Mouse (Mus musculus) limb, embryonic 15.5 days (tissue): Measurements from ENCODE around the gene Pde2a. TPM values are rescaled to one million over a fixed set of nuclear protein-coding genes. Genes with fewer than 3 reads are reported as not detected.

Experiments
- ATAC-seq: fragments of 200-750 bp; cut with Nextera tagmentation; 2 replicates; pipeline ENCODE4 v1.8.0; 2017; ENCODE audit warnings: low read depth, moderate TSS enrichment; ENCODE audit not compliant: insufficient number of reproducible peaks, low FRiP score, low TSS enrichment
- H3K27ac ChIP-seq: fragments of 300-500 bp; sonication (generic); 2 replicates; pipeline ENCODE4 v1.5.1; 2015; ENCODE audit warnings: moderate library complexity, mild to moderate bottlenecking, inconsistent platforms
- H3K27me3 ChIP-seq: fragments of 300-500 bp; sonication (generic); 2 replicates; pipeline ENCODE4 v1.6.1; 2015; ENCODE audit warnings: inconsistent platforms
- H3K36me3 ChIP-seq: fragments of 300-500 bp; sonication (generic); 2 replicates; pipeline ENCODE4 v1.6.1; 2015; ENCODE audit warnings: inconsistent platforms
- H3K4me1 ChIP-seq: fragments of 300-500 bp; sonication (generic); 2 replicates; pipeline ENCODE4 v1.6.1; 2015; ENCODE audit warnings: inconsistent platforms
- H3K4me2 ChIP-seq: fragments of 300-500 bp; sonication (generic); 2 replicates; pipeline ENCODE4 v1.6.1; 2015; ENCODE audit warnings: mild to moderate bottlenecking, inconsistent platforms
- H3K4me3 ChIP-seq: fragments of 300-500 bp; sonication (generic); 2 replicates; pipeline ENCODE4 v1.5.1; 2015; ENCODE audit warnings: mild to moderate bottlenecking, inconsistent platforms
- H3K9ac ChIP-seq: fragments of 300-500 bp; sonication (generic); 2 replicates; pipeline ENCODE4 v1.6.1; 2015; ENCODE audit warnings: inconsistent platforms
- H3K9me3 ChIP-seq: fragments of 300-500 bp; sonication (generic); 2 replicates; pipeline ENCODE4 v1.6.1; 2016; ENCODE audit warnings: inconsistent platforms
- WGBS: fragments of 180-500 bp; shearing (Covaris S2); methylation state at CpG from one replicate; pipeline ENCODE4 v1.1.7; 2015; 5-methylcytosine and 5-hydroxymethylcytosine counted together
- polyA plus RNA-seq: library from polyadenylated mRNA; unstranded; fragments of >200 nt; fragmentation: Nextera tagmentation; extraction: Ambion mirVana; gene quantifications from 2 replicates; pipeline ENCODE4 v1.2.1, GENCODE M21; 2015

The Pde2a gene
- polyA plus RNA-seq = 13.6 and 14.5 TPM in 2 replicates

DNA sequence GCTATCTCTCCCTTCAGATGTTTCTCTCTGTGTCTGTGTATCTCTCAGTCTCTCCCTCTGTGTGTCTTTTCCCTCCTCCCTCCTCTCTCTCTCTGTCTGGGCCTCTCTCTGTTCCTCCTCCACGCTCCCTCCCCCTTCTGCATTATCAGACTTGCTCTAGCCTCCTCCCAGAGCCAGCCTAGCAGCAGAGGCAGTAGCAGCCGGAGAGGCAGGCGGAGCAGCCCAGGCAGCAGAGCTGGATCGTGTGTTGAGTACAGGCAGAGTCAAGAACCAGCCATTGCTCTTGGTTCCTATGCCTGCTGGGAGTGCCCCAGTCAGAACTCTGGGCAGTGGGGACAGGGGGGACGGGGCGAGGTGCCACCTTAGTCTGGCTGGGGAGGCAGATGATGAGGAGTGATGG is at the start of gene Pde2a:
Gene Pde2a (plus strand): TSS at position 163 of the 400 bp plus-strand sequence.
- Histone ChIP-seq H3K27me3 (peaks cover 23% of the 10 kb centered on the region), H3K4me2 (no peak within 1 kb of the TSS), H3K9me3 (no peaks in the 10 kb centered on the region), H3K9ac (no peak within 1 kb of the TSS), H3K4me1 (peaks cover 4% of the 10 kb centered on the region; the same call in 1 of the 2 replicates), H3K36me3 (no peaks in the 10 kb centered on the region), H3K27ac (no peak within 1 kb of the TSS), H3K4me3 (no peak within 1 kb of the TSS)
- no peak for ATAC-seq
- WGBS = 32% methylated on average over 6 of the region's 6 CpGs

GRCm38 (mm10) chr7:101373082-101373481 is 48.4 kb upstream of the Pde2a start:
- ATAC-seq = peak; percentile 21; the same call in 1 of the 2 replicates

DNA sequence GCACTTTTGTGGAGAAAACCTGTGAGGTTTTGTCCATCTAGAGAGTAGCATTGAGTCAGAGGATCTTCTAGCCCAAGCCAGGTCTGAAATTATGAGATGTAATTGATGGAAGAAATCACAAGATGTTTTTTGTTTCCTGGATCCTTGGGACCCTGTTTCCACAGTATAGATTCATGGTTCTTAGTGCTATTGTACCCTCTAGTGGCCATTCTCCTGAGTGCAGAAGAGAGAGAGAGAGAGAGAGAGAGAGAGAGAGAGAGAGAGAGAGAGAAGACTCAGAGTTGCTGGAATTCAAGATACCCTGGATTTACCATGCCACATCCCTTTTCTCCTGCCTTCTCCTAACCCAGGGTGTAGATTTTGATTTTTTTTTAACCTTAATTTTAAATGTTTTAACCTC is 47.3 kb upstream of the Pde2a start:
- H3K4me1 ChIP-seq = peaks cover 17% of the 10 kb centered on the region
- no peaks in the 10 kb centered on the region for H3K9me3 ChIP-seq
- ATAC-seq = no peak
- no peak overlapping the region for H3K27ac ChIP-seq
- H3K27me3 ChIP-seq = no peaks in the 10 kb centered on the region
- H3K9ac ChIP-seq = no peak overlapping the region
- no peaks in the 10 kb centered on the region for H3K36me3 ChIP-seq
- no peak overlapping the region for H3K4me2 ChIP-seq
- H3K4me3 ChIP-seq = no peak overlapping the region

More at GRCm38 (mm10) chr7:101373082-101373481, 48.4 kb upstream of the Pde2a start:
- H3K36me3 ChIP-seq = no peaks in the 10 kb centered on the region
- H3K27me3 ChIP-seq = no peaks in the 10 kb centered on the region
- no peak overlapping the region for H3K27ac ChIP-seq
- H3K4me2 ChIP-seq = no peak overlapping the region
- 75% methylated on average over 26 of the region's 26 CpGs for WGBS
- no peak overlapping the region for H3K4me3 ChIP-seq
- H3K4me1 ChIP-seq = peaks cover 13% of the 10 kb centered on the region
- H3K9me3 ChIP-seq = no peaks in the 10 kb centered on the region
- H3K9ac ChIP-seq = no peak overlapping the region

DNA sequence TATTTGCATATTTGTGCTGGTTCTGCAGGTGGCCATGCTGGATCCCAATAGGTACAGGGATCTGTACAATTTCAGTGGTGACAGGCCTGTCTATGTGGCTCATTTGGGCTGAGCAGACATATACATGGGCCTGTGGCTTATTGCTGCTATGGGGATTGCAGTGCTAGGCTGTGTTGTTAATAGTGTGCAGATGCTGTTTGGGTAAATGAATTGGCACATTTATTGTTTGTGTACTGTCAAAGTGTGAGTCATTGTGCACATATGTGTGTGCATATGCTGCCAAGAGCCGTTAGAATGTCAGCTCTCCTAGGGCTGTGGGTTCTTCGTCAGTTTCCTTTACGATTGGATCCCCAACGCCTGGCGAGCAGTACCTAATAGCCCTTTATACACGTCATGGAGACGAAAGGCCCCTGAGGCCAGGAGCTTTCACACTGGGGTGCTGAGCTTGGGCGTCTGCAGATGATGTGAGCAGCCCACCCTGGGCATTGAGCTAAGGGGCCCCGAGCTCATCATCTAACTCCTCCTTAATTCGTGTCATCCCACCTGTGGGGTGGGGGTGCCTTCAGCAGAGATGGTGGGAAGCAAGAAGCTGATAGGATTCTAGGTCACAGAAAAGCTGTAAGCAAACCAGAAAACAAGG is 44.7 kb upstream of the Pde2a start:
- no peak for ATAC-seq
- no peaks in the 10 kb centered on the region for H3K36me3 ChIP-seq
- H3K4me2 ChIP-seq = no peak overlapping the region
- H3K27me3 ChIP-seq = no peaks in the 10 kb centered on the region
- H3K9me3 ChIP-seq = no peaks in the 10 kb centered on the region
- no peak overlapping the region for H3K27ac ChIP-seq
- no peak overlapping the region for H3K4me3 ChIP-seq
- H3K9ac ChIP-seq = no peak overlapping the region
- H3K4me1 ChIP-seq = peaks cover 21% of the 10 kb centered on the region
- WGBS = 51% methylated on average over 10 of the region's 10 CpGs

GRCm38 (mm10) chr7:101377741-101378262 is 43.7 kb upstream of the Pde2a start:
- H3K4me2 ChIP-seq = 0 out of 2 replicates have a peak overlapping the region, but pooled peaks have one; percentile 17
- H3K27me3 ChIP-seq = no peaks in the 10 kb centered on the region
- peak overlapping the region; percentile 21 for H3K4me3 ChIP-seq
- ATAC-seq = no peak; the same call in 1 of the 2 replicates
- no peak overlapping the region for H3K9ac ChIP-seq
- H3K4me1 ChIP-seq = peaks cover 21% of the 10 kb centered on the region
- H3K36me3 ChIP-seq = no peaks in the 10 kb centered on the region
- no peaks in the 10 kb centered on the region for H3K9me3 ChIP-seq
- H3K27ac ChIP-seq = peak overlapping the region; percentile 50
- 19% methylated on average over 6 of the region's 7 CpGs for WGBS

DNA sequence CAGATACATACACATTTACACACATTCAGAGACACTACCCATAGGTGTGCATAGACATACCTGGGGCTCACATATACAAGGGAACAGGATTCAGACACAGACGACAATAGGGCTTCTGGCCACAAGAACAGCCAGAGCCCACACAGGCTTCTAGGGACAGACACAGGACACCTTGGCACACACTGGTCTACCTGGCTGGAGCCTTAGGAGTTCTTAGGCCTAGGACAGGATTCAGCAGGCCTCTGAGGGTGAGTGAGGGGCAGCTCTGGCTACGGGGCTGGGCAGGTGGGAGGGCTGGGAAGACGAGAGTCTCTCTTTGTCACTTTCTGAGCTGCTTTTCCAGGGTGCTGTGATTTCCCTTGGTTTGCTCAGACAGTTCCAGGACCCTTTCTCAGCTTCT is 43.2 kb upstream of the Pde2a start:
- 55% methylated on average over 3 of the region's 3 CpGs for WGBS

DNA sequence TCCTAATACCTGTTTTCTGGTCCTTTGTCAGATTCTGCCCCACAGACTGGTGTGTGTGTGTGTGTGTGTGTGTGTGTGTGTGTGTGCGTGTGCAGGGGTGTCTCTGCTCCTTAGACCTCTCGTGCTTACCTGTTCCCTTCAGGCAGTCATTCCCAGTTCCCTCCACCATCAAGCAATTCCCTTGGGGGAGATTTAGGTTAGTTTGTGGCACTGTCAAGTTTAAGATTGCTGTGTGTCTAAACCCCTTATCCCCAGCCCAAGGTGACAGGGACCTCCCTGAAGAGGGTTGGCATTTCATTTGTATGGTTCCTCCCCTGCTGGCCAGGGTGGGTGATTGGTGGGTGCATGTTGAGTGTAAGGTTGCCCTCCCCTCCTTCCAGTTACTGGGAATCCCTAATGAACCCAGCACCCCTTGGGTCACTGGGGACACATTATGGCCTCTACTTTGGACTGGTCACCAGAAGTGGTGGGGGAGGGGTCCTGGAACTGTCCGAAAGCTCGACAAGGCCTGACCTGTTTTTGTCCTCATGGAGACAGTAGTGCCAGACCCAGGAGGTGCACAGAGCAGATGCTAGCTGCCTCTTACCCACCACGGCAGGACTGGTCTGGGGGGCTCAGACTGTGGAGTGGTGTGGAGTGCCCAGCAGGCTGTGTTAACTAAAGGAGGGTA is 42.6 kb upstream of the Pde2a start:
- Histone ChIP-seq H3K4me3 (no peak overlapping the region), H3K9me3 (no peaks in the 10 kb centered on the region), H3K9ac (no peak overlapping the region), H3K4me1 (peaks cover 21% of the 10 kb centered on the region), H3K36me3 (no peaks in the 10 kb centered on the region), H3K27me3 (no peaks in the 10 kb centered on the region), H3K27ac (peak overlapping the region; percentile 57; the same call in 1 of the 2 replicates), H3K4me2 (peak overlapping the region; percentile 30; the same call in 1 of the 2 replicates)
- WGBS = 48% methylated on average over 5 of the region's 5 CpGs
- ATAC-seq = no peak

More for the DNA sequence above, 43.2 kb upstream of the Pde2a start:
- peak overlapping the region; percentile 30; the same call in 1 of the 2 replicates for H3K4me2 ChIP-seq
- peaks cover 21% of the 10 kb centered on the region for H3K4me1 ChIP-seq
- H3K9me3 ChIP-seq = no peaks in the 10 kb centered on the region
- peak overlapping the region; percentile 21 for H3K4me3 ChIP-seq
- no peaks in the 10 kb centered on the region for H3K36me3 ChIP-seq
- H3K27ac ChIP-seq = peak overlapping the region; percentile 57
- no peaks in the 10 kb centered on the region for H3K27me3 ChIP-seq
- no peak overlapping the region for H3K9ac ChIP-seq
- ATAC-seq = no peak

DNA sequence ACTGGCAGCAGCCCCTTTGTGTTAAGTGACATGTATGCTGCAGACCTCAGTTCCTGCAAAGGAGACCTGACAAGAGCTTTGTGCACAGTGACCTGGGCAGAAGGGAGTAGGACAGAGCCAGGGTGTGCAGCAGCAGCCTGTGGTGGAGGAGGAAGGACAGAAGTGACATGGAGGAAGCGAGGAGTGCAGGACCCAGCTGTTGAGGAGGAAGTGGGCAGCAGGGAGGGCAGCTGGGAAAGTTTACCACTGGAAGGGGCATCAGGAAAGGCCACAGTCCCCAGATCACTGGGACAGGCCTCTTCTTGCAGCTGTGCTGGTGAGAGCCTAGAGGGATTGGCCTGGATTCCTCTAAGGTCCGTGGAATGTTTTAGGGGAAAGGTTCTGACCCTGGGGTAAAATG is 41.8 kb upstream of the Pde2a start:
- no peak overlapping the region for H3K4me3 ChIP-seq
- H3K27ac ChIP-seq = 0 out of 2 replicates have a peak overlapping the region, but pooled peaks have one; percentile 6
- WGBS = 73% methylated on average over 2 of the region's 2 CpGs
- H3K4me1 ChIP-seq = peaks cover 25% of the 10 kb centered on the region
- ATAC-seq = no peak
- H3K9ac ChIP-seq = no peak overlapping the region
- H3K9me3 ChIP-seq = no peaks in the 10 kb centered on the region
- H3K4me2 ChIP-seq = no peak overlapping the region
- no peaks in the 10 kb centered on the region for H3K27me3 ChIP-seq
- H3K36me3 ChIP-seq = no peaks in the 10 kb centered on the region

- 69% methylated on average over 6 of the region's 6 CpGs for WGBS
- ATAC-seq = no peak
- Histone ChIP-seq H3K9me3 (no peaks in the 10 kb centered on the region), H3K4me2 (no peak overlapping the region), H3K9ac (no peak overlapping the region), H3K27ac (no peak overlapping the region), H3K27me3 (no peaks in the 10 kb centered on the region), H3K36me3 (no peaks in the 10 kb centered on the region), H3K4me1 (peaks cover 38% of the 10 kb centered on the region), H3K4me3 (no peak overlapping the region)
Observed at GRCm38 (mm10) chr7:101381512-101381911, 40.0 kb upstream of the Pde2a start.

DNA sequence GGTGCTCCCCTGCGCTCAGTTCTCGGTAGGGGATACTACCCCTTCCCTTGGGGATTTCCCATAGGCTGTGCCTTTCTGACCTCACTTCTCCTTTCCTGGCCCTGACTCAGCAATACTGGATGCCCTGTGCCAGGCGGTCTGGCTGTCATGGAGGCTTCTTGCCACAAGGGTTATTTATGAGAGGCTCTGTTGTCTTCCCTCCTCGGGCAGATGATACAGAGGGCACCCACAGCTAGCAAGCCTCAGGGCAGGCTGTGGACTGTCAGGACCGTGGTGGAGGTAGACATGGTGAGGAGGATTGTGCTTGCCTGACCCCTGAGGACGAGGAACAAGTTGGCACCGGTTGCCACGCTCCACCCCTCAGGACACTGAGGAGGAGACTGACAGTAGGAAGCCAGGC is 39.1 kb upstream of the Pde2a start:
- H3K4me3 ChIP-seq = no peak overlapping the region
- H3K27ac ChIP-seq = no peak overlapping the region
- ATAC-seq = no peak
- H3K36me3 ChIP-seq = no peaks in the 10 kb centered on the region
- no peaks in the 10 kb centered on the region for H3K27me3 ChIP-seq
- H3K9me3 ChIP-seq = no peaks in the 10 kb centered on the region
- H3K9ac ChIP-seq = no peak overlapping the region
- 64% methylated on average over 8 of the region's 8 CpGs for WGBS
- peaks cover 33% of the 10 kb centered on the region for H3K4me1 ChIP-seq
- H3K4me2 ChIP-seq = no peak overlapping the region

DNA sequence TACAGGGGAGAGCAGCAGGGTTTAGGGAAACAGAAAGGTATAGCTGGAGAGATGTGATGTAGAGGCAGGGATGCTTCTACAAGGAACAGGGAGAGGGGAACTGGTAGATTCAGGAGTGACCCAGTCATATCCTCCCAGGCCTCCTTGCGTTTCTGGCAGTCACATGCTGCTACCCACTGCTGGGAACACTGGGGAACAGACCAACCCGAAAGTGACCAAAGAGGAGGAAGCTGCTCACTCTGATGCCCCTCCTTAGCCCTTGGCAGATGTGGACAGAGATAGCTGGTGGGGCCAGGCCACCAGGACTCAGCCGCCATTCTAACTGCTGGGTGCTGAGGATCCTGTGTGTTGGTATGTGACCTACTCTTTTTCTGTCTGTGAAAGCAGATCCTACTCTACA is 37.7 kb upstream of the Pde2a start:
- Histone ChIP-seq H3K4me3 (no peak overlapping the region), H3K36me3 (0 out of 2 replicates have a peak, but pooled peaks cover 6% of the 10 kb centered on the region), H3K9me3 (no peaks in the 10 kb centered on the region), H3K9ac (no peak overlapping the region), H3K4me1 (peaks cover 23% of the 10 kb centered on the region), H3K27ac (no peak overlapping the region), H3K4me2 (no peak overlapping the region), H3K27me3 (no peaks in the 10 kb centered on the region)
- ATAC-seq = no peak
- 75% methylated on average over 3 of the region's 3 CpGs for WGBS

- Histone ChIP-seq H3K27me3 (no peaks in the 10 kb centered on the region), H3K9me3 (no peaks in the 10 kb centered on the region), H3K4me1 (peaks cover 17% of the 10 kb centered on the region), H3K9ac (no peak overlapping the region), H3K4me3 (no peak overlapping the region), H3K36me3 (peaks cover 10% of the 10 kb centered on the region; the same call in 1 of the 2 replicates), H3K4me2 (no peak overlapping the region), H3K27ac (no peak overlapping the region)
- no peak for ATAC-seq
- 62% methylated on average over 10 of the region's 10 CpGs for WGBS
Observed at GRCm38 (mm10) chr7:101384931-101385330, 36.6 kb upstream of the Pde2a start.
